Mouse (Mus musculus): ENCODE data around the gene Vmn2r69. TPM values are rescaled to one million over a fixed set of nuclear protein-coding genes. Genes with fewer than 3 reads are reported as not detected.

Gene Vmn2r69
- not detected in 2 replicates for polyA plus RNA-seq (2016; fragmentation: Nextera tagmentation; extraction: Ambion mirVana)

- no peak for DNase-seq (ENCODE audit: extremely low spot score, low spot score)
- 82% methylated on average over 3 of the region's 3 CpGs for WGBS
- Histone ChIP-seq H3K4me1 (no peaks in the 10 kb centered on the region), H3K27me3 (ENCODE audit: poor library complexity, severe bottlenecking) (no peaks in the 10 kb centered on the region), H3K27ac (no peak within 1 kb of the TSS), H3K4me3 (no peak within 1 kb of the TSS), H3K9me3 (peaks cover 4% of the 10 kb centered on the region; the same call in 1 of the 2 replicates), H3K36me3 (replicated peaks) (no peaks in the 10 kb centered on the region)
Observed at GRCm38 (mm10) chr7:85415820-85416219, at the start of gene Vmn2r69. TSS of gene Vmn2r69 (minus strand) at chr7:85415920.

Other genes with a start within 250 kb of the Vmn2r69 start
- not detected in 2 replicates for gene Vmn2r68, start 178.1 kb downstream of the Vmn2r69 start, polyA plus RNA-seq (2016; fragmentation: Nextera tagmentation; extraction: Ambion mirVana)
- gene Vmn2r71, start 147.2 kb upstream of the Vmn2r69 start, polyA plus RNA-seq (2016; fragmentation: Nextera tagmentation; extraction: Ambion mirVana): not detected in 2 replicates
- gene Vmn2r70, start 153.3 kb upstream of the Vmn2r69 start, polyA plus RNA-seq (2016; fragmentation: Nextera tagmentation; extraction: Ambion mirVana): not detected in 2 replicates